Mouse (Mus musculus) bone marrow macrophage, adult 2 months (primary cell): Measurements from ENCODE around the gene Ccr4.

ENCODE experiments used
- CTCF ChIP-seq: IDR thresholded peaks from 2 replicates; pipeline ENCODE4 v1.5.1; 2012; ENCODE audit warnings: low read depth, mild to moderate bottlenecking, low read length, moderate library complexity
- POLR2A ChIP-seq: IDR thresholded peaks from 2 replicates; pipeline ENCODE4 v1.6.1; 2012; ENCODE audit warnings: mild to moderate bottlenecking, low read depth, low read length, borderline replicate concordance

- TF ChIP-seq POLR2A (no peak), CTCF (no peak)
Measured at GRCm38 (mm10) chr9:114526581-114526980, 21.9 kb upstream of the Ccr4 start.
